Mouse (Mus musculus) stomach, adult 2 months (tissue): ENCODE data around the gene Klk1b4. TPM values are rescaled to one million over a fixed set of nuclear protein-coding genes. Genes with fewer than 3 reads are reported as not detected.

Experiments
- polyA plus RNA-seq: library from polyadenylated mRNA; depleted of rRNA; stranded (reverse); fragments of >200 nt; gene quantifications from 2 replicates; pipeline ENCODE4 v1.2.3, GENCODE M21; 2012; rRNA removed

The Klk1b4 gene
- polyA plus RNA-seq: not detected in 2 replicates

GRCm38 (mm10) chr7:44207135-44207534 is at the start of gene Klk1b4:
Gene Klk1b4 (plus strand): TSS chr7:44207435.

GRCm38 (mm10) chr7:44187936-44188335 is 19.3 kb upstream of the Klk1b4 start, which contains the start of gene Klk1b24:
Gene Klk1b24 (plus strand): TSS chr7:44188236.

GRCm38 (mm10) chr7:44197891-44198290 is 9.3 kb upstream of the Klk1b4 start, which contains the start of gene Klk1b3:
Gene Klk1b3 (plus strand): TSS chr7:44198191.

GRCm38 (mm10) chr7:44215645-44216044 is 8.4 kb downstream of the Klk1b4 start, which contains the start of gene Klk1b5:
Gene Klk1b5 (plus strand): TSS chr7:44215945.

GRCm38 (mm10) chr7:44225076-44225475 is 17.8 kb downstream of the Klk1b4 start, which contains the start of gene Klk1:
Gene Klk1 (plus strand): TSS chr7:44225360.

GRCm38 (mm10) chr7:44235909-44236308 is 28.7 kb downstream of the Klk1b4 start, which contains the start of gene Gm36864:
Gene Gm36864 (plus strand): TSS chr7:44236177.

GRCm38 (mm10) chr7:44246055-44246983 is 39.1 kb downstream of the Klk1b4 start, which contains the start of the genes 1700028J19Rik and 2410002F23Rik:
Gene 1700028J19Rik (minus strand): TSS chr7:44246695.
Gene 2410002F23Rik (plus strand): TSS chr7:44246722.

GRCm38 (mm10) chr7:44257278-44257677 is 50.0 kb downstream of the Klk1b4 start, which contains the start of gene Acp4:
Gene Acp4 (minus strand): TSS chr7:44257378.

GRCm38 (mm10) chr7:44261147-44261546 is 53.9 kb downstream of the Klk1b4 start, which contains the start of gene Gm15517:
Gene Gm15517 (plus strand): TSS chr7:44261447.

Other genes starting within 250 kb of the Klk1b4 start
- gene Klk1b1, start 240.7 kb upstream of the Klk1b4 start, polyA plus RNA-seq: not detected in 2 replicates
- not detected in 2 replicates for gene Klk1b9, start 231.4 kb upstream of the Klk1b4 start, polyA plus RNA-seq
- not detected in 2 replicates for gene Klk1b11, start 211.6 kb upstream of the Klk1b4 start, polyA plus RNA-seq
- 0.30 and 0.31 TPM in 2 replicates for gene Klk1b26, start 195.3 kb upstream of the Klk1b4 start, polyA plus RNA-seq
- not detected in 2 replicates for gene Klk1b27, start 155.1 kb upstream of the Klk1b4 start, polyA plus RNA-seq
- not detected in 2 replicates for gene Klk1b21, start 105.1 kb upstream of the Klk1b4 start, polyA plus RNA-seq
- gene Klk1b22, start 94.8 kb upstream of the Klk1b4 start, polyA plus RNA-seq: 0.38 TPM in 1 of 2 replicates, not detected in the other
- not detected in 2 replicates for gene Klk1b16, start 70.7 kb upstream of the Klk1b4 start, polyA plus RNA-seq
- 0.19 TPM in 1 of 2 replicates, not detected in the other for gene Klk1b24, start 19.2 kb upstream of the Klk1b4 start, polyA plus RNA-seq
- not detected in 2 replicates for gene Klk1b3, start 9.2 kb upstream of the Klk1b4 start, polyA plus RNA-seq
- not detected in 2 replicates for gene Klk1b5, start 8.5 kb downstream of the Klk1b4 start, polyA plus RNA-seq
- gene Klk1, start 17.9 kb downstream of the Klk1b4 start, polyA plus RNA-seq: 21.8 and 58.4 TPM in 2 replicates
- 0.05 TPM in 1 of 2 replicates, not detected in the other for gene Gm36864, start 28.7 kb downstream of the Klk1b4 start, polyA plus RNA-seq
- gene 1700028J19Rik, start 39.3 kb downstream of the Klk1b4 start, polyA plus RNA-seq: 1.4 and 2.2 TPM in 2 replicates
- 41.0 and 51.0 TPM in 2 replicates for gene 2410002F23Rik, start 39.3 kb downstream of the Klk1b4 start, polyA plus RNA-seq
- gene Acp4, start 49.9 kb downstream of the Klk1b4 start, polyA plus RNA-seq: not detected in 2 replicates
- gene Gm15517, start 54.0 kb downstream of the Klk1b4 start, polyA plus RNA-seq: not detected in 2 replicates
- gene Clec11a, start 99.5 kb downstream of the Klk1b4 start, polyA plus RNA-seq: 5.9 and 7.3 TPM in 2 replicates
- 1.1 and 1.5 TPM in 2 replicates for gene Shank1, start 102.8 kb downstream of the Klk1b4 start, polyA plus RNA-seq
- gene Syt3, start 176.7 kb downstream of the Klk1b4 start, polyA plus RNA-seq: 4.4 and 6.3 TPM in 2 replicates
- gene 1700008O03Rik, start 178.4 kb downstream of the Klk1b4 start, polyA plus RNA-seq: 0.44 and 2.1 TPM in 2 replicates
- 1.5 and 2.3 TPM in 2 replicates for gene Lrrc4b, start 221.6 kb downstream of the Klk1b4 start, polyA plus RNA-seq